Mouse (Mus musculus): ENCODE measurements around the gene Hdgfl2.

Gene Hdgfl2

DNA sequence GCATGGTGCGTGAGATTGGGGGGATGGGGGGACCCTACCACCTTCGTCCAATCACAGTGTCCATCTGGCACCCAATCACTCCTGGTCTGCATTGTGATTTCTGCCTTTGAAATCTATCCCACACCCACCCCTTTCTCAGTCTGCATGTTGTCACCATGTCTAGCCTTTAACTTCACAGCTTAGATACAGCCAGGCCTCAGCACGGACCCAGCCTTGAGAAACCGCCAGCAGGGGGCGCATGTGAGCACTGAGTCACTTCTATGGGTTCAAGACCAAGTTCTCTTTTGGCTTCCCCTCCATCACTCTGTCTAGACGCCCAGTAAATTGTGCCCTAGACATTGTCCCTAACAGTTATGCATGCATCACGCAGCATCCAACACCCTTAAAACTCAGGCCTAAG, 52.4 kb downstream of the Hdgfl2 start:
- DNase-seq (ENCODE audit: low spot score), result no peak

DNA sequence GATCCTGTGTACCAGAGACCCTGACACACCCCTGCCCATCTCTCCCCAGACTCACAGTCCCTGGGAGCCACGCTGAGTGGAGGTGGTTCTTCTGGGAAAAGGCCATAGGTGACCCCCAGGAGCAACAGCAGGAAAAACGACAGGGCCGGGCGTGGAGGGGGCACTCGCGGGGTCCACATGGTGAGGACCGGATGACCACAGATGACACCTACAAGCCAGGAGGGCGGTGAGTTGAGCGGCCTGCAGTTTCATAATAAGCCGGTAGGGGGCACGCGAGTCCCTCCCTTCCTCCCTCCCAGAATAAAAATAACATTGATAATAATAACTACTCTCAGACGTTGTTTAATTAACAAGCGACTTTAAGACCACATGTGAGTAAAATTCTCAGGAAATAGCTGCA, 53.2 kb downstream of the Hdgfl2 start:
- DNase-seq (ENCODE audit: low spot score), result no peak

DNA sequence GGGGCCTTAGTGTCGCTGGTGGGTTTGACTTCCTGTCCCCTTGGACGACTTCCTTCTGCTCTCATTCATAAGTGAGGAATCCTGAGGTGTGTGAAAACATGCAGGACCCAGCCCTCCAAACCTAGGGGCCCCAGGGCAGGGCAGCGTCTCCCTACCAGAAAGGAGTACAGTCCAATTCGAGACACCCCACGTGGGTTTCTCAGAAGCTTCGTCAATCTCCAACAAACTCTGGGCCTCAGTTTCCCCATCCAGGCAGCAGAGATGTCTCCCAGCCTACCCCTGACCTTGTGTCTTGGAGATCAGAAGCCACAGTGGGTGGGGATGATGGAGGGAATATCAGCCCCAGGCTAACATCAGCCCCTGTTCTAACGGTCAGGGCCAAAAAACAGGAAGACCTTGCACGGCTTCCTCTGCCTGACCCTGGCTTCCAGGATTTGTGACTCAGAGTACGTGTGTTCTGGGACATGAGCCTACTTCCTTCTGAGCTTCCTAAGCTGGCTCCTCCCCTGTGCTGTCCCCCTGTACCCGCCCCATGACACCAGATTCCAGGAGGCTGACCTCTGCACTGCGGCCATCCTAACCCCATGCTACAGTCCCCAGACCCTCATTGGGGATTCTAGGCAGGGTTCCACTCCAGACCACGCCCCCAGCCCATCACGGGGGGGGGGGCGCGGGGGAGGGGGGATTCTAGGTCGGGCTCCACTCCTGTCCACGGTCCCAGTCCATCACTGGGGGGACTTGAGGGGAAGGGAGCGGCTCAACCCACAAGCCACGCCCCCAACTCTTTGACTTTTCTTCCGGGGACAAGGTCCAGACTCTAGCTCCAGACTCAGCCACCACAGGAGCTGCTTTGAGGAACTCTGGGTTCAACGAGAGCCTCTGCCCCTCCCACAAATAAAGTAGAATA, 54.3 kb downstream of the Hdgfl2 start:
- DNase-seq (ENCODE audit: low spot score), result no peak

DNA sequence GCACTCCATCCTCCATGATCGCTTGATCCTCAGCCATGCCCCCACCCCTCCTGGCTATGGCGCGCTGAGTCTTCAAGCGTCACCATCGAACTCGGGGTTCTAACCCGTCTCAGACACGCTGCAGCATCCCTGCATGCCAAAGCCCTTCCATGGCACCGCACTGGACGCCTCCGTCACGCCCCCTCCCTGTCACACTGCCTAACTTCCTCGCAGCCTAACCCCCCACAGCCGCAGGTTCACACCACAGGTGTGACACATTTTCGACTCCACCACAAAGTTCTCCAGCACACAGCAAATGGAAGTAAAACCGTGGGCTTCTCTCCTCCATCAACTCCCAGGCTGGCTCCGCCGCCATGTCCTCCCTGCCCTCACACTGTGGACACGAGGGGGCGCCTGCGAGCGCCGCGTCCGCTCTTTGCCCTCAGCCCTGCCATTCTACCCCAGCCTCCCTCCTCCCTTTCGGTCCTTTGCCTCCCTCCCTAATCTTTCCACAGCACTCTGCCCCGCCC, 55.1 kb downstream of the Hdgfl2 start:
- no peak for DNase-seq (ENCODE audit: low spot score)

DNA sequence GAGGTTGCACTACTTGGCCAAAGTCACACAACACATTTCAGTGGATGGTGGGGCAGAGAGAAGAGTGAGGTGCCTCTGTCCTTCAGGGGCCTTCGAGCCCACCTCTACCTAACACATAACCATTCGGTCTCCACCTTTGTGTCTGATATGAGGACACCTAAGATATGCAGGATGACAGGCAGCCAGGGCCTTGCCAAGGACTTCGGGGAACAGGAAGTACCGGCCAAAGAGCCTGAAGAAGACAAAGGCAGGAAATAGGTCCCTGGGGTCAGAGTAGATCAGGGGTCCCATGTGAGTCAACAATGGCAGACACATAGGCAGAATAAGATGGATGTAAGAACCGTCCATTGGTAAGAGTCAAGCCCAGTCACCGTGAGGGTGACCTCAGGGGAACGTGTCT, 57.1 kb downstream of the Hdgfl2 start:
- DNase-seq (ENCODE audit: low spot score), result no peak

DNA sequence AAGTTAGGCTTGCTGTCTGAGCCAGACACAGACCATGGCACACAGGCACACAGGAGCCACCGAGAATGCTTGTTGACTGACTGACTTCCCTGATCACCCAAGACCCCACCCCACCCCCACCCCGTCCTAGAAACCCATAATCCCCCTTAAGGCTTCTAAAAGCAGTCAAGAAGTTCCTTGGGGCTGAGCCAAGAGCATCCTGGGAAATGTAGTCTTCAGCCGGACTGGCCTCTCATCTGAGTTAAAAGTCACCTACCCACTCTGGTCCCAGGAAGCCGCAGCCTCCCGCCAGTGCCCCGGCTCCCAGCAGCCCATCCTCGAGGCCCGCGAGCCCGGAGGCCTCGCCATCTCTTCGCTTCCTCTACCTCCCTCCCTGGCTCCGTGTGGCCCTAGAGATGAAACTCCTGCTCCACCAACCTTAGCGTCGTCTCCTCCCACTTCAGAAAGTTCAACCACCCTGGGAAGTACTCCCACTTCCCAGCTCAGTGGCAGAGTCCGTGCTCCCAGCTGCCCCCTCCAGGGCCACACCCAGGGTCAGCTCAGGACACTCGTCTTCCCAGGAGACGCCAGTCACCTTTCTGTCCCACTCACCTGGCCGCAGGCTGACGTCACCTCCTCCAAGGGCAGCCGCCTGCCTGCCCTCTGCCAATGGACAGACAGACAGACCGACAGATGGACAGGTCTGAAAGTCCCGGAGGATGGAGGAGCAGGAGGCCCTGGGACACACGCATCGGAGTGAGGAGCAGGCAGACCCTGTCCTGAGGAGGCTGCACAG, 58.6 kb downstream of the Hdgfl2 start:
- no peak for DNase-seq (ENCODE audit: low spot score)

DNA sequence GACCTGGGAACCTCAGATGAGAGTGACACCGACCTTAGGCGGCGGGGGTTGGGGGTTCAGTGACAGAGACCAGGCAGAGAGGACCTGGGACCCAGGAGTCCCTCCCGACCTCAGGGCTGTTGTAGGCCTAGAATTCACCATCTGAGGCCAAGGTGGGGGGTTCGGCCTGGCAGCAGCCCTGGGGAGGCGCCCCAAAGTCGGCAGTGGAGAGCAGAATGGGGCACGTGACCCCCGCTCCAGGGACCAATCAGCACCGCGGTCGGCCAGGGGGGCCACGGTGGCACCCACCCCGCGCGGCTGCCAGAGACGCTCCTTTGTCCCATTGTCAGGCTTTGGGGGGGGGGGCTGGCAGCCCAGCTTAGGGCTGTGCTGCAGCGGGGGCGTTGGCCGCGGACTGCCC, 59.9 kb downstream of the Hdgfl2 start:
- DNase-seq (ENCODE audit: low spot score), result no peak

DNA sequence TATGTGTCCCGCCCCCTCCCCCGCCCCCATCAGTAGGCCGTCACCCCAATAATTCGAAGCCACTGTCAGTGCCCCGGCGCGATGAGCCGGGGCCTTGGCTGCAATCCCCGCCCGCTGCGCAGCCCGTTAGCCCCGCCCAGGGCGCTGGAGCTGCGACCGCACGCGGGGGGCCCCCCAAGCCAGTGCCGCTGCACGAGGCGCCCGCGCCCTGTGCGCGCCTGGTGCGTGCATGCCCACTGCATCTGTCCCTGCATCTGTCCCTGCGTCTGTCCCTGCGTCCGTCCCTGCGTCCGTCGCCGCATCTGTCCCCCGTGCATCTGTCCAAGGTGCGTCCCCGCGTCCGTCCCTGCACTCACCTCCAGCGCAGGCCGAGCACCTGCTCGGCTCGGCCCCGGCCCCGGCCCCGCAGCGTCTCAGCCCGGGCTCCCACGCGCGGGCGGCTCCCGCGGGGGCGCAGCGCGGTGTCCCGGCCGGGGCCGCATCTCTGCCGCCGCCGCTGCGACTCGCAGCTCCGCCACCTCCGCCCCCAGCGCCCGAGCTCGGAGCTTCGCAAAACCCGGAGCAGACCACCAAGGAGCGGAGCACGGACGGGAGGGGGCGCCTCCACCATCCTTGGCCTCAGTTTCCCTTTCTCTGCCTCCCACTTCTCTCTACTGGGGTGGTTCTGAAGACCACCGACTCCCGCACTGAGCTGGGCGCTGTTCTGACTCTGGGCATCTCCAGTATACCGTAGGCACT, 60.6 kb downstream of the Hdgfl2 start, which contains the start of gene Sema6b:
Gene Sema6b (minus strand): TSS at position 486 of the 738 bp plus-strand sequence.
- no peak for DNase-seq (ENCODE audit: low spot score)

DNA sequence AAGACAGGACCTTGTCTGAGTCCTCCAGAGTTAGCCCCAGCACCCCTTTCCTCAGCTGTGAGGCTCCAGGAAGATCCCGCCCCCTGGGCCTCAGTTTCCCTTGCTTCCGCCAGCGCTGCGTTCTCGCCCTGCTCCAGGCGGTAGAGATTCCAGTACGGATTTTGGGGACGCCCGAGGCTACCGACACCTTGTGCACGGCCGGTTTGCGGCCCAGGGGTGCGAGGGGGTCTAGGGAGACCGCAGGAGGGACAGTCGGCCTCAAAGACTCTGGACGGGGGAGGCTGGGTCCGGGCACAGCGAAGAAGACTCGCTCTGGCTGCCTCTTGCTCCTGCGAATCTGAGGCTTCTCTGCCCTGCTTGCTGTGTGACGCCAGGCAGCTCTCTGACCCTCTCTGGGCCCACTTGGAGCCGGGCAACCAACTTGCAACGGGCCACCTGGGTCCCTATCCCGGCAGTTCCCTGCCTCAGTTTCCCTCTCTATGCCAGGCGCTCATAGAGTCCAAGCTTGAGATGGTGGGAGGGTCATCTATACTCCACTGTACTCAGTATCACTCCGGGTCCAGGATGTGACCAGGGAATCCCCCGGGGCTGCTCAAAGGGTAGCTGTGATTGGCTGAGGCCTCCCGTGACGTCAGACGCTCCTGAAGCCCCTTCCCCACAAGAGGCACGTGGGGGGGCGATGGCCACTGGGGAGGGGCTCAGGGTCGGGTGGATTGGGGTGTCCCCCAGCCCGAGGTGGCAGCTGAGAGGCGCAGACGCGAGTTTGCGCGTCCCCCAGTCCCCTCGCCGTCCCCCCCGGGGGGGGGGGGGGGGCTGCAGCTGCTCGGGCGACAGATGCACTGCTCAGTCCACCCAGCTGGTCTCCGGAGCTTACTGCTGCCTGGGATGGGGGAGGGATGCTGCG, 62.5 kb downstream of the Hdgfl2 start:
- no peak for DNase-seq (ENCODE audit: low spot score)

DNA sequence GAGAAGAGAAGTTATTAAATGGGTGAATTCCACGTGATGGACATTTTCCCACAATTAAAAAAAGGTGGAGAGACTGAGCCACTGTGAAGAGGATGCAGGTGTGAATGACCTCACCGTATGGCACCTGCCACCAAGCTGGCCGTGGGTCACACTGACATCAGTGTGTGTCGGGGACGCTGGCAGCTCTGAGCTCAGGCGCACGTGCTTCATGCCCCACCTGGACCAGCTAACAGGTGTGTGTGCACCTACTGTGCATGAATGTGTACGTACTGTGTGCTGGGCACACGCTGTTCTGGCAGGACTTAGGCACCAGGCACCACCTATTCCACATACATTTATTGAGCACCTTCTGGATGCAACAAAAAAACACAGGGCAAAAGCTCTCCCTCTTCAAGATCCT, 65.1 kb downstream of the Hdgfl2 start:
- no peak for DNase-seq (ENCODE audit: low spot score)

DNA sequence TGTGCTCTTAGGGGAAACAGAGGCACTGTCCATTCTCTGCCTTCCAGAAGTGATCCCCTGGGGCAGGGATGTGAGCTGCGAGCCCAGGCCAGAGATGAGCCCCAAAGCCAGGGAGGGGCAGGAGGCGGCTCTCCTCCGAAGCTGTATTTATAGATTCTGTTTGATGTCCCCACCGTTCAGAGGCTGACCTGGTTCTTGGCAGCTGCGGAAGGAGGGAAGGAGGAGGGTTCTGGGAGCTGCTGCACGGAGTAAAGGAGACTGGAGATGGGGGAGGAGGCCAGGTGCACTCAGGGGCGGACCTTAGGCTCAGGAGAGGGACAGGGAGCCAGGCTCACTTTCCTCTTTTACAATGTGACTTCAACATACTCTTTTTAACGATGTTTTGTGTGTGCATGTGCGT, 66.7 kb downstream of the Hdgfl2 start:
- no peak for DNase-seq (ENCODE audit: low spot score)

DNA sequence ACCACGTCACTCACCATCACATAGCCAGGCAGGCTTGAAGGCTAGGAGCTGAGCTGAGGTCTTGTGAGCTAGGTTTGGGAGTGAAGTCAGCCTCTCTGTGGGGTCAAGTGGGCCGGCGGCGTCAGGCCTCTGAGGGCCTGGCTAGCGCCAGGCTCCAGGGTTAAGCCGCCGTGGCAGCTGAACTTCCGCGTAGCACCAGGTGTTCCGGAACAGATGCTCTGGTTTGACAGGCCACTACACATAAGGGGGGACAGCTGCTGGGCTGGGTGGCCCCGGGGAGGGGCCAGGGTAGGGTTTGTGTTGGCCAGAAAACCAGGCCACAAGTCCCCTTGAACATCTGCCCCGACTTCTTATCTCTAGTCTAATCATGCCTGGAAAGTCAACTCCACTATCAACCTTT, 68.0 kb downstream of the Hdgfl2 start:
- no peak for DNase-seq (ENCODE audit: low spot score)

DNA sequence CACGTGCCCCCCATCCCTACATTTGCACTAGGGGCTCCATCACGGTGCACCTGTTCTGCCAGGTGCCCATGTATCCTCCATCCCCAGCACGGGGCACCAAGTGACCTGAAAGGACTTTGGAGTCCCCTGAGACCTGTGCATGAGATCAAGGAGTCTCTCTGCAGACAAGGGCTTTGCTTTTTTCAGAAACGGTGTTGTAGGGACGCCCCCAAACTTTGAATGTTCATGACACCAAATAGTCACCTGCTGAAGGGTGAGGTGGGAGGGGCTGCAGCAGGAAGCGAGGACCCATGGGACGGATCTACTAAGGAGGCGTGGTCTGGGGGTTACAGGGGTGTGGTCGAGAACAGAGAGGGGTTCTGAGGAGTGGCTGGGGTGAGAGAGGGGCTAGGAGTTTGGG, 68.8 kb downstream of the Hdgfl2 start:
- no peak for DNase-seq (ENCODE audit: low spot score)

DNA sequence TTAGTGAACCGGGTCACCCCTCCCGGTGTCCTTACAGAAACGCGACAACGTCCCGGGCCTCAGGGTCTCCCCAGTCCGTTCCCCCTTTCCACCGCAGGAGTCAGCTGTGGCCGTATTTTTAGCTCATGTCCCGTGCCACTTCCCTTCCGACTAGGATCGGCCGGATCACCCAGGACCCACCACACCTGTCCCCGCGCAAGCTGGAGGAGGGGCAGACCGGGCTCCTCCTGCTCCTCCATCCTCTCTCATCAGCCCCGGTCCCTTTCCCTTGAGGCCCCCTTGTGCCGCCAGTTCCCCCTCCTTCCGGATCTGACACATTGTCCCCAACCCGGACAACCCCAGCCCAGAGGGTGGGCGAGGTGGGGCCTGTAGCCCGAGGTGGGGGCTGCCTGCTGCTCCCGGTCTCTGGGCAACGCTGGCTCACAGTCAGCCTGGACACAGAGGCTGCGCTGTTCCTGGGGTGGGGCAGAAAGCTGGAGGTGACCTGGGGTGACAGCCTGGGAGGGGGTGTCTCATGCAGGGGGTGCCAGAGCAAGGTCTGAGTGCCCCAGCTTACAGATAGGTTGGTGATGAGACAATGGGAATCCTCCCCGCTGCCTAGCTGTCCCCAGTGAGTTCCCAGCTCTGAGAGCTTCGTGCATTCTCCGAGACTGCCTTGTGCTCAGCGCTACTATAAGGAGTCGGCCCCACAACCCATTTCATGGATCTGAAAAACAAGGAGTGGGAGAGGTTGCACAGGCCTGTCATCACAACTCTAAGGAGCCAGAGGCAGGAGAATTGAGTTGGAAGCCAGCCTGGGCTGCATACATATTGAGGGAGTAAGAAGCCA, 69.6 kb downstream of the Hdgfl2 start:
- DNase-seq (ENCODE audit: low spot score), result no peak

DNA sequence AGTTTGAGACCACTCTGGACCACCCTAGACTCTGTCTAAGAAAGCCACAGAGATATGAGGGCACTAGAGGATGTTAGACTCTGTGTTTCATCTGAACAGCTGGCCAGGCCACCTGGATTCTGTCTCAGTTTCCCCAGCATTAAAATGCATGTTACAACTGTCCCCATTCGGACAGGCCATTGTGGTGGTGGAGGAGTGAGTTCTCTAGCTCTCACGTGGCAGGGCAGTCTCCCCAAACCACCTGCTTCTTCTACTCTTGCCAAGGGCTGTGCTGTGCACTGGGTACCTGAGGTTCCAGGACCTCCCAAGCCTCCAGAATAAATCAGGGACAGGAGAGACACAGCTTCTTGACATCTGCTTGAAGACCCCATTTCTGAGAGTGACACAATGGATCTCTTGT, 70.5 kb downstream of the Hdgfl2 start:
- no peak for DNase-seq (ENCODE audit: low spot score)

Data from layer of hippocampus, adult 9-10 months (tissue).